Mouse (Mus musculus) liver, adult 2 months (tissue): ENCODE measurements at regions not wholly inside any gene's neighbourhood (a gene's known extent, or its start where the extent isn't known, plus 50 kb on each side); places are given as distances from the start of the nearest gene placed in this dataset.

Experiments
- CTCF ChIP-seq: fragments of 200-500 bp; IDR thresholded peaks from 2 replicates; pipeline ENCODE4 v1.5.1; 2011; ENCODE audit warnings: low read depth, low read length, control low read depth
- POLR2A ChIP-seq: fragments of 200-500 bp; IDR thresholded peaks from 2 replicates; pipeline ENCODE4 v1.6.1; 2011; ENCODE audit warnings: low read length, control low read depth; ENCODE audit not compliant: insufficient read depth; ENCODE audit errors: extremely low read depth

DNA sequence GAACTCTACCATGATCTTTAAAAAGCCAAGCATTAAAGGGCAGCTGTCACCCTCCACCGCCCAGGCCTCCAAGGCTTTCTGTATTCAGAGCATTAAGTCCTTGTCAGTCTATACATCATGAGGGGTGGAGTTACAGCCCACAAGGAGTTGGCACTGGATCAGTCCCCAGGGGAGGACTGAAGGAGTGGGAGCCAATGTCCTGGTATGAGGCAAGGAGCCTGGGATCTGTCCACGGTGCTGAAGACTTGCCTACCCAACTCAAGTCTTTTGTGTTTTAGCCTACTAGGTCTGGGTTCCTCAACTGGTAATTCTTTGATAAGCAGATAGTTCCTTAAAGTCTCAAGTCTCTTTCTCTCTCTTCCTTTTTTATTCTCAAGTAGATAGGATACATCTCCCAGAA lies 90.1 kb downstream of the Mrm1 start:
- TF ChIP-seq CTCF = no peak
- no peak for TF ChIP-seq POLR2A
